Mouse (Mus musculus): ENCODE data around the gene Icam2. TPM values are rescaled to one million over a fixed set of nuclear protein-coding genes. Genes with fewer than 3 reads are reported as not detected.
"Not testable (repeated sequence)": the region's sequence is repeated elsewhere in the genome, so short reads cannot be mapped to it uniquely, and the experiment has no call there.

Gene Icam2
- polyA plus RNA-seq, 1 experiment, result 9.4 TPM

GRCm38 (mm10) chr11:106353188-106353587, 34.7 kb downstream of the Icam2 start, which contains the start of gene Scn4a:
Gene Scn4a, minus strand, starts transcription at chr11:106353288.
- peaks cover 24% of the 10 kb centered on the region for H3K4me1 ChIP-seq (ENCODE audit: control insufficient read depth, insufficient read depth, low read length)
- H3K27ac ChIP-seq (ENCODE audit: insufficient read depth, low read depth, low read length), result no peak within 1 kb of the TSS
- no peak within 1 kb of the TSS for H3K4me3 ChIP-seq (ENCODE audit: insufficient read depth, low read length)
- TF ChIP-seq POLR2A (IDR thresholded peaks at IDR 0.05; ENCODE audit: borderline replicate concordance, low read depth, low read length) (no peak), CTCF (IDR thresholded peaks at IDR 0.05; ENCODE audit: low read depth, low read length) (no peak)

DNA sequence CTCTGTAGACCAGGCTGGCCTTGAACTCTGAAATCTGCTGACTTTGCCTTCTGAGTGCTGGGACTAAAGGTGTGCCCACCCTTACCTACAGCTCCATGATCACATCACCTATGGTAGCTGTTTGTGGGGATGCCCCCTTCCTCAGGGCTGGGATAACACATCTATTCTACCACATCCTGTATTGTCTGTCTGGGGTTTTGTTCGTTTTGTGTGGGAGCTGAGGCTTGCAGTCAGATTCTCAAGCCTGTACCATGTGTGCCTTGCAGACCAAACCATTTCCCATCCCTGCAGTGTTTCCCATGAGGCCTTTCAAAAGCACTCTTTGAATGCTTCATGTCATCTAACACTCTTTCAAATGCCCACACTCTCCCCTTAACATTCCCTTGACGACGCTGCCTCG, 35.9 kb downstream of the Icam2 start:
- TF ChIP-seq CTCF (IDR thresholded peaks at IDR 0.05; ENCODE audit: low read depth, low read length), result no peak
- Histone ChIP-seq H3K4me3 (ENCODE audit: insufficient read depth, low read length) (no peak overlapping the region), H3K27ac (ENCODE audit: insufficient read depth, low read depth, low read length) (no peak overlapping the region), H3K4me1 (ENCODE audit: control insufficient read depth, insufficient read depth, low read length) (peaks cover 24% of the 10 kb centered on the region)

DNA sequence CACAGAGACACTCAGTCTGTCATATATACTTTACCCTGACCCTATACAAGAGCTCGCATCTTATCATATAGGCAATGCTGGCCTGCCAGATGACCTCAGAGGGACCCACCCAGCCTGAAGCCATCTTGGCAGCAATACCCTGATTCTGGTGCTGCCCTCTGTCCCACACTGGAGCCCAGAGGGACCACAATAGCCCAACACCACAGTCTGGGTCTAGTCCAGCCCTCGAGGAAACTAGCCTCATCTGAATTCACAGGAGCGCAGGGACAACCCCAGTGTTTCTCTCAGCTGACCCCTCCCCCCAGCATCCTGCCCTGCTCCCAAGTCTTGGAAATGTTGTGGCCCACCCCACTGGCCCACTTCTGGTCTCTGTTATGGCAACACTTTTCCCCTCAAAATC, 36.6 kb downstream of the Icam2 start:
- TF ChIP-seq POLR2A (IDR thresholded peaks at IDR 0.05; ENCODE audit: borderline replicate concordance, low read depth, low read length), result no peak
- Histone ChIP-seq H3K4me3 (ENCODE audit: insufficient read depth, low read length) (no peak overlapping the region), H3K4me1 (ENCODE audit: control insufficient read depth, insufficient read depth, low read length) (peaks cover 24% of the 10 kb centered on the region), H3K27ac (ENCODE audit: insufficient read depth, low read depth, low read length) (no peak overlapping the region)

- TF ChIP-seq CTCF (IDR thresholded peaks at IDR 0.05; ENCODE audit: low read depth, low read length) (no peak), POLR2A (IDR thresholded peaks at IDR 0.05; ENCODE audit: borderline replicate concordance, low read depth, low read length) (no peak)
- H3K4me3 ChIP-seq (ENCODE audit: insufficient read depth, low read length), result no peak overlapping the region
- H3K4me1 ChIP-seq (ENCODE audit: control insufficient read depth, insufficient read depth, low read length), result peaks cover 22% of the 10 kb centered on the region
- H3K27ac ChIP-seq (ENCODE audit: insufficient read depth, low read depth, low read length), result no peak overlapping the region
Measured at GRCm38 (mm10) chr11:106350853-106351252, 37.0 kb downstream of the Icam2 start.

GRCm38 (mm10) chr11:106349772-106350171, 38.1 kb downstream of the Icam2 start:
- no peak for TF ChIP-seq POLR2A (IDR thresholded peaks at IDR 0.05; ENCODE audit: borderline replicate concordance, low read depth, low read length)
- no peak for TF ChIP-seq CTCF (IDR thresholded peaks at IDR 0.05; ENCODE audit: low read depth, low read length)
- H3K27ac ChIP-seq (ENCODE audit: insufficient read depth, low read depth, low read length), result no peak overlapping the region

DNA sequence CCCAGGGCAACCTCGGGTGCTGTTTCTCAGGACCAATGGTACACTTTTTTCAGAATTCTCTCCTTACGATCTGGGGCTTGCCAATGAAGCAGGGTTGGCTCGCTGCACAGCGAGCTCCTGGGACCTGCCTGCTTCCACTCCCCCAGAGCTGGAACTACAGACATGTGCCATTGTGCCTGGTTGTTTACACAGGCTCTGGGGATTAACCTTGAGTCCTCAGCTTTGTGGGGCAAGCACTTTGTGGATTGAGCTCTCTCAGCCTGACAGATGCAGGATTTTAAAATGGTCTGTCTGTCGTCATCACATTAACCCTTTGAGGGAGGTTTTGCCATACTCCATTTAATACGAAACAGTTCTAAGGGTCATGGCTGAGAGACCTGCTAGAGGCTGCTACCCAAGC, 43.0 kb downstream of the Icam2 start:
- H3K27ac ChIP-seq (ENCODE audit: insufficient read depth, low read depth, low read length), result no peak overlapping the region
- no peak overlapping the region for H3K4me3 ChIP-seq (ENCODE audit: insufficient read depth, low read length)
- H3K4me1 ChIP-seq (ENCODE audit: control insufficient read depth, insufficient read depth, low read length), result no peaks in the 10 kb centered on the region
- TF ChIP-seq POLR2A (IDR thresholded peaks at IDR 0.05; ENCODE audit: borderline replicate concordance, low read depth, low read length) (no peak), CTCF (IDR thresholded peaks at IDR 0.05; ENCODE audit: low read depth, low read length) (no peak)

More at GRCm38 (mm10) chr11:106349772-106350171, 38.1 kb downstream of the Icam2 start:
- H3K4me3 ChIP-seq (ENCODE audit: insufficient read depth, low read length), result no peak overlapping the region
- H3K4me1 ChIP-seq (ENCODE audit: control insufficient read depth, insufficient read depth, low read length), result peaks cover 12% of the 10 kb centered on the region

- TF ChIP-seq POLR2A (IDR thresholded peaks at IDR 0.05; ENCODE audit: borderline replicate concordance, low read depth, low read length), result no peak
- TF ChIP-seq CTCF (IDR thresholded peaks at IDR 0.05; ENCODE audit: low read depth, low read length), result no peak
- H3K27ac ChIP-seq (ENCODE audit: insufficient read depth, low read depth, low read length), result no peak overlapping the region
- H3K4me3 ChIP-seq (ENCODE audit: insufficient read depth, low read length), result no peak overlapping the region
Measured at GRCm38 (mm10) chr11:106340990-106341520, 46.8 kb downstream of the Icam2 start.

DNA sequence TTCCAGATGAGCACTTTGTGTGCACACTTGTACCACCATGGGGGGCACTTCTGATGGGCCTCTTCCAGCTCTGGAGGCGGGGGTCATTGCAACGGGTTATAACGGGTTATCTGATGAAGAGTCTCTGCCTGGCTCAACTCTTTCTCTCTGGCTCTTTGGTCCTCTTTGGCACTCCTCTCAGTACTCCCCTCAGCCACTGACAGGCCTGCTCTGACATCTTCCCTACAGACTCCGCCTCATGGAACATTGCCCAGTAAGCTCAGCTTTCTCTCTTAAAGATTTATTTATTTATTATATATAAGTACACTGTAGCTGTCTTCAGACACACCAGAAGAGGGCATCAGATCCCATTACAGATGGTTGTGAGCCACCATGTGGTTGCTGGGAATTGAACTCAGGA, 48.6 kb downstream of the Icam2 start:
- H3K27ac ChIP-seq (ENCODE audit: insufficient read depth, low read depth, low read length); H3K4me3 ChIP-seq (ENCODE audit: insufficient read depth, low read length); H3K4me1 ChIP-seq (ENCODE audit: control insufficient read depth, insufficient read depth, low read length): not testable (repeated sequence)

More at GRCm38 (mm10) chr11:106340990-106341520, 46.8 kb downstream of the Icam2 start:
- no peaks in the 10 kb centered on the region for H3K4me1 ChIP-seq (ENCODE audit: control insufficient read depth, insufficient read depth, low read length)

GRCm38 (mm10) chr11:106338870-106339269, 49.0 kb downstream of the Icam2 start:
- no peaks in the 10 kb centered on the region for H3K4me1 ChIP-seq (ENCODE audit: control insufficient read depth, insufficient read depth, low read length)
- no peak overlapping the region for H3K27ac ChIP-seq (ENCODE audit: insufficient read depth, low read depth, low read length)
- no peak overlapping the region for H3K4me3 ChIP-seq (ENCODE audit: insufficient read depth, low read length)
- TF ChIP-seq POLR2A (IDR thresholded peaks at IDR 0.05; ENCODE audit: borderline replicate concordance, low read depth, low read length), result no peak
- no peak for TF ChIP-seq CTCF (IDR thresholded peaks at IDR 0.05; ENCODE audit: low read depth, low read length)

- Histone ChIP-seq H3K4me1 (ENCODE audit: control insufficient read depth, insufficient read depth, low read length) (no peaks in the 10 kb centered on the region), H3K4me3 (ENCODE audit: insufficient read depth, low read length) (no peak overlapping the region), H3K27ac (ENCODE audit: insufficient read depth, low read depth, low read length) (no peak overlapping the region)
- no peak for TF ChIP-seq POLR2A (IDR thresholded peaks at IDR 0.05; ENCODE audit: borderline replicate concordance, low read depth, low read length)
- no peak for TF ChIP-seq CTCF (IDR thresholded peaks at IDR 0.05; ENCODE audit: low read depth, low read length)
Measured at GRCm38 (mm10) chr11:106338029-106338428, 49.8 kb downstream of the Icam2 start.

GRCm38 (mm10) chr11:106334066-106334465, 53.8 kb downstream of the Icam2 start:
- H3K27ac ChIP-seq (ENCODE audit: insufficient read depth, low read depth, low read length), result no peak overlapping the region
- no peak overlapping the region for H3K4me3 ChIP-seq (ENCODE audit: insufficient read depth, low read length)
- TF ChIP-seq POLR2A (IDR thresholded peaks at IDR 0.05; ENCODE audit: borderline replicate concordance, low read depth, low read length), result no peak
- TF ChIP-seq CTCF (IDR thresholded peaks at IDR 0.05; ENCODE audit: low read depth, low read length), result no peak

More at GRCm38 (mm10) chr11:106334066-106334465, 53.8 kb downstream of the Icam2 start:
- H3K4me1 ChIP-seq (ENCODE audit: control insufficient read depth, insufficient read depth, low read length), result peaks cover 6% of the 10 kb centered on the region

Data from bone marrow macrophage, adult 2 months (primary cell).